Mouse (Mus musculus): ENCODE data around the gene Ppara.

- TF ChIP-seq CTCF (IDR thresholded peaks at IDR 0.05; ENCODE audit: low read depth), result peak; percentile 98
- TF ChIP-seq EP300 (IDR thresholded peaks at IDR 0.05; ENCODE audit: low read depth), result no peak
These were observed 18.7 kb upstream of the Ppara start for GRCm38 (mm10) chr15:85716045-85716444.

All from heart, postnatal 0 days (tissue).